Mouse (Mus musculus) brain, embryonic 14.5 days (tissue): ENCODE data around the gene Tbx5.

ENCODE experiments used
- CTCF ChIP-seq: fragments of 200-500 bp; IDR thresholded peaks from 2 replicates; pipeline ENCODE4 v1.5.1; 2012; ENCODE audit warnings: inconsistent platforms, mild to moderate bottlenecking, moderate library complexity, borderline replicate concordance; ENCODE audit not compliant: insufficient read depth, insufficient read length; ENCODE audit errors: extremely low read depth
- POLR2A ChIP-seq: fragments of 200-500 bp; IDR thresholded peaks from 2 replicates; pipeline ENCODE4 v1.6.1; 2012; ENCODE audit warnings: mild to moderate bottlenecking, inconsistent platforms, borderline replicate concordance; ENCODE audit not compliant: poor library complexity, insufficient read depth, insufficient read length, severe bottlenecking; ENCODE audit errors: extremely low read depth

GRCm38 (mm10) chr5:119841634-119842420 lies 9.4 kb downstream of the Tbx5 start:
- TF ChIP-seq CTCF (no peak), POLR2A (no peak)
